Mouse (Mus musculus): ENCODE measurements at regions not wholly inside any gene's neighbourhood (a gene's known extent, or its start where the extent isn't known, plus 50 kb on each side); places are given as distances from the start of the nearest gene placed in this dataset.

- WGBS = 70% methylated on average over 5 of the region's 5 CpGs
- no peak for ATAC-seq (replicated peaks; ENCODE audit: insufficient number of reproducible peaks, low FRiP score, low TSS enrichment, low read depth)
- no peak for DNase-seq (ENCODE audit: low spot score)
- Histone ChIP-seq H3K4me3 (ENCODE audit: low read depth, low read length) (no peak overlapping the region), H3K9ac (replicated peaks; ENCODE audit: low read length) (no peak overlapping the region), H3K4me2 (ENCODE audit: low read depth, low read length) (no peak overlapping the region), H3K27ac (replicated peaks; ENCODE audit: low read depth, low read length) (no peak overlapping the region), H3K36me3 (replicated peaks; ENCODE audit: control insufficient read depth, insufficient read depth, low read depth, low read length) (no peaks in the 10 kb centered on the region), H3K4me1 (ENCODE audit: control insufficient read depth, insufficient read depth, low read length) (no peaks in the 10 kb centered on the region), H3K27me3 (ENCODE audit: control insufficient read depth, insufficient read depth, low read length) (no peaks in the 10 kb centered on the region), H3K9me3 (replicated peaks; ENCODE audit: control insufficient read depth, low read length) (no peaks in the 10 kb centered on the region)
Measured at GRCm38 (mm10) chr15:10823933-10824332, 109.5 kb upstream of the Rai14 start.

- no peak overlapping the region for H3K4me2 ChIP-seq (ENCODE audit: low read depth, low read length)
- 70% methylated on average over 5 of the region's 5 CpGs for WGBS
- ATAC-seq (replicated peaks; ENCODE audit: insufficient number of reproducible peaks, low FRiP score, low TSS enrichment, low read depth) (no peak), DNase-seq (ENCODE audit: low spot score) (no peak)
- H3K9ac ChIP-seq (replicated peaks; ENCODE audit: low read length) = no peak overlapping the region
- H3K4me3 ChIP-seq (ENCODE audit: low read depth, low read length) = no peak overlapping the region
- no peak overlapping the region for H3K27ac ChIP-seq (replicated peaks; ENCODE audit: low read depth, low read length)
- no peaks in the 10 kb centered on the region for H3K4me1 ChIP-seq (ENCODE audit: control insufficient read depth, insufficient read depth, low read length)
- no peaks in the 10 kb centered on the region for H3K27me3 ChIP-seq (ENCODE audit: control insufficient read depth, insufficient read depth, low read length)
- H3K36me3 ChIP-seq (replicated peaks; ENCODE audit: control insufficient read depth, insufficient read depth, low read depth, low read length) = no peaks in the 10 kb centered on the region
- no peaks in the 10 kb centered on the region for H3K9me3 ChIP-seq (replicated peaks; ENCODE audit: control insufficient read depth, low read length)
Measured at GRCm38 (mm10) chr15:10829588-10829987, 115.2 kb upstream of the Rai14 start.

DNA sequence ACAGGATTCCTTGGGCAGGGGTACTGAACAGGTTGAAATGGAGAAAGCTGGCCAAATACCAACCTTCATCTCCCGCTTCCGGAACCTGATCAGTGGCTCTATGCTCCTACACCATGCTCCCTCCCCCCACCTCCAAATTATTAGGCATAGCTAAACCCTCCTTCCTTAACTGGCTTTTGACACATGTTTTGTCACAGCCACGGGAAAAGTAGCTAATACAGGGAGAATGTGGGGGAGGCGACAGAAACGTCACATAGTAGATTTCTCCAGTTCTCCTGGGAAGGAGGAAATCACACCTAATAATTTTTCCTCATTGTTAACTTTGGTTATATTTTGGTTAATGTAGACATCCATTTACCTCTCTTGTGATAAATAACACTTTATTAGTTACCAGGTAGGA, 116.1 kb upstream of the Rai14 start:
- Histone ChIP-seq H3K36me3 (replicated peaks; ENCODE audit: control insufficient read depth, insufficient read depth, low read depth, low read length) (no peaks in the 10 kb centered on the region), H3K27ac (replicated peaks; ENCODE audit: low read depth, low read length) (no peak overlapping the region), H3K9me3 (replicated peaks; ENCODE audit: control insufficient read depth, low read length) (no peaks in the 10 kb centered on the region), H3K4me1 (ENCODE audit: control insufficient read depth, insufficient read depth, low read length) (no peaks in the 10 kb centered on the region), H3K27me3 (ENCODE audit: control insufficient read depth, insufficient read depth, low read length) (no peaks in the 10 kb centered on the region), H3K4me3 (ENCODE audit: low read depth, low read length) (no peak overlapping the region), H3K9ac (replicated peaks; ENCODE audit: low read length) (no peak overlapping the region), H3K4me2 (ENCODE audit: low read depth, low read length) (no peak overlapping the region)
- ATAC-seq (replicated peaks; ENCODE audit: insufficient number of reproducible peaks, low FRiP score, low TSS enrichment, low read depth) (no peak), DNase-seq (ENCODE audit: low spot score) (no peak)
- 86% methylated on average over 5 of the region's 5 CpGs for WGBS

- Histone ChIP-seq H3K4me2 (ENCODE audit: low read depth, low read length) (no peak overlapping the region), H3K4me1 (ENCODE audit: control insufficient read depth, insufficient read depth, low read length) (no peaks in the 10 kb centered on the region), H3K9ac (replicated peaks; ENCODE audit: low read length) (no peak overlapping the region), H3K4me3 (ENCODE audit: low read depth, low read length) (no peak overlapping the region), H3K27ac (replicated peaks; ENCODE audit: low read depth, low read length) (no peak overlapping the region), H3K36me3 (replicated peaks; ENCODE audit: control insufficient read depth, insufficient read depth, low read depth, low read length) (no peaks in the 10 kb centered on the region), H3K27me3 (ENCODE audit: control insufficient read depth, insufficient read depth, low read length) (no peaks in the 10 kb centered on the region), H3K9me3 (replicated peaks; ENCODE audit: control insufficient read depth, low read length) (no peaks in the 10 kb centered on the region)
- ATAC-seq (replicated peaks; ENCODE audit: insufficient number of reproducible peaks, low FRiP score, low TSS enrichment, low read depth) = no peak
- no peak for DNase-seq (ENCODE audit: low spot score)
- 89% methylated on average over 5 of the region's 5 CpGs for WGBS
Measured at GRCm38 (mm10) chr15:10831106-10831505, 116.7 kb upstream of the Rai14 start.

- H3K27me3 ChIP-seq (ENCODE audit: control insufficient read depth, insufficient read depth, low read length) = no peaks in the 10 kb centered on the region
- H3K36me3 ChIP-seq (replicated peaks; ENCODE audit: control insufficient read depth, insufficient read depth, low read depth, low read length) = no peaks in the 10 kb centered on the region
- 68% methylated on average over 1 of the region's 1 CpGs for WGBS
- H3K9me3 ChIP-seq (replicated peaks; ENCODE audit: control insufficient read depth, low read length) = no peaks in the 10 kb centered on the region
- H3K27ac ChIP-seq (replicated peaks; ENCODE audit: low read depth, low read length) = no peak overlapping the region
- DNase-seq (ENCODE audit: low spot score) (no peak), ATAC-seq (replicated peaks; ENCODE audit: insufficient number of reproducible peaks, low FRiP score, low TSS enrichment, low read depth) (no peak)
- H3K9ac ChIP-seq (replicated peaks; ENCODE audit: low read length) = no peak overlapping the region
- H3K4me3 ChIP-seq (ENCODE audit: low read depth, low read length) = no peak overlapping the region
- H3K4me2 ChIP-seq (ENCODE audit: low read depth, low read length) = no peak overlapping the region
- H3K4me1 ChIP-seq (ENCODE audit: control insufficient read depth, insufficient read depth, low read length) = no peaks in the 10 kb centered on the region
Measured at GRCm38 (mm10) chr15:10832331-10832730, 117.9 kb upstream of the Rai14 start.

GRCm38 (mm10) chr15:10833866-10834571, 118.1 kb upstream of the C1qtnf3 start:
- H3K27me3 ChIP-seq (ENCODE audit: control insufficient read depth, insufficient read depth, low read length) = no peaks in the 10 kb centered on the region
- 88% methylated on average over 7 of the region's 7 CpGs for WGBS
- ATAC-seq (replicated peaks; ENCODE audit: insufficient number of reproducible peaks, low FRiP score, low TSS enrichment, low read depth) = no peak
- H3K9me3 ChIP-seq (replicated peaks; ENCODE audit: control insufficient read depth, low read length) = no peaks in the 10 kb centered on the region
- no peak for DNase-seq (ENCODE audit: low spot score)
- no peak overlapping the region for H3K9ac ChIP-seq (replicated peaks; ENCODE audit: low read length)
- no peak overlapping the region for H3K4me2 ChIP-seq (ENCODE audit: low read depth, low read length)
- H3K36me3 ChIP-seq (replicated peaks; ENCODE audit: control insufficient read depth, insufficient read depth, low read depth, low read length) = no peaks in the 10 kb centered on the region
- H3K4me3 ChIP-seq (ENCODE audit: low read depth, low read length) = no peak overlapping the region
- H3K27ac ChIP-seq (replicated peaks; ENCODE audit: low read depth, low read length) = no peak overlapping the region
- H3K4me1 ChIP-seq (ENCODE audit: control insufficient read depth, insufficient read depth, low read length) = no peaks in the 10 kb centered on the region

GRCm38 (mm10) chr15:10838584-10839288, 113.4 kb upstream of the C1qtnf3 start:
- no peak overlapping the region for H3K9ac ChIP-seq (replicated peaks; ENCODE audit: low read length)
- H3K4me3 ChIP-seq (ENCODE audit: low read depth, low read length) = no peak overlapping the region
- H3K4me2 ChIP-seq (ENCODE audit: low read depth, low read length) = no peak overlapping the region
- ATAC-seq (replicated peaks; ENCODE audit: insufficient number of reproducible peaks, low FRiP score, low TSS enrichment, low read depth) (no peak), DNase-seq (ENCODE audit: low spot score) (no peak)
- no peaks in the 10 kb centered on the region for H3K4me1 ChIP-seq (ENCODE audit: control insufficient read depth, insufficient read depth, low read length)
- WGBS = 87% methylated on average over 1 of the region's 1 CpGs
- no peak overlapping the region for H3K27ac ChIP-seq (replicated peaks; ENCODE audit: low read depth, low read length)
- no peaks in the 10 kb centered on the region for H3K9me3 ChIP-seq (replicated peaks; ENCODE audit: control insufficient read depth, low read length)
- H3K36me3 ChIP-seq (replicated peaks; ENCODE audit: control insufficient read depth, insufficient read depth, low read depth, low read length) = no peaks in the 10 kb centered on the region
- H3K27me3 ChIP-seq (ENCODE audit: control insufficient read depth, insufficient read depth, low read length) = no peaks in the 10 kb centered on the region

GRCm38 (mm10) chr15:10840621-10841034, 111.5 kb upstream of the C1qtnf3 start:
- no peak for ATAC-seq (replicated peaks; ENCODE audit: insufficient number of reproducible peaks, low FRiP score, low TSS enrichment, low read depth)
- H3K27me3 ChIP-seq (ENCODE audit: control insufficient read depth, insufficient read depth, low read length) = no peaks in the 10 kb centered on the region
- 80% methylated on average over 4 of the region's 4 CpGs for WGBS

More at GRCm38 (mm10) chr15:10840621-10841034, 111.5 kb upstream of the C1qtnf3 start:
- Histone ChIP-seq H3K27ac (replicated peaks; ENCODE audit: low read depth, low read length) (no peak overlapping the region), H3K36me3 (replicated peaks; ENCODE audit: control insufficient read depth, insufficient read depth, low read depth, low read length) (no peaks in the 10 kb centered on the region), H3K4me3 (ENCODE audit: low read depth, low read length) (no peak overlapping the region), H3K4me1 (ENCODE audit: control insufficient read depth, insufficient read depth, low read length) (no peaks in the 10 kb centered on the region), H3K4me2 (ENCODE audit: low read depth, low read length) (no peak overlapping the region), H3K9me3 (replicated peaks; ENCODE audit: control insufficient read depth, low read length) (no peaks in the 10 kb centered on the region), H3K9ac (replicated peaks; ENCODE audit: low read length) (no peak overlapping the region)
- no peak for DNase-seq (ENCODE audit: low spot score)

Measured in embryonic facial prominence, embryonic 11.5 days (tissue).